Mouse (Mus musculus): Measurements from ENCODE around the gene Tjap1.
A peak's percentile ranks its signal among the peaks of the same experiment; 100 is the strongest.

Tjap1 gene

DNA sequence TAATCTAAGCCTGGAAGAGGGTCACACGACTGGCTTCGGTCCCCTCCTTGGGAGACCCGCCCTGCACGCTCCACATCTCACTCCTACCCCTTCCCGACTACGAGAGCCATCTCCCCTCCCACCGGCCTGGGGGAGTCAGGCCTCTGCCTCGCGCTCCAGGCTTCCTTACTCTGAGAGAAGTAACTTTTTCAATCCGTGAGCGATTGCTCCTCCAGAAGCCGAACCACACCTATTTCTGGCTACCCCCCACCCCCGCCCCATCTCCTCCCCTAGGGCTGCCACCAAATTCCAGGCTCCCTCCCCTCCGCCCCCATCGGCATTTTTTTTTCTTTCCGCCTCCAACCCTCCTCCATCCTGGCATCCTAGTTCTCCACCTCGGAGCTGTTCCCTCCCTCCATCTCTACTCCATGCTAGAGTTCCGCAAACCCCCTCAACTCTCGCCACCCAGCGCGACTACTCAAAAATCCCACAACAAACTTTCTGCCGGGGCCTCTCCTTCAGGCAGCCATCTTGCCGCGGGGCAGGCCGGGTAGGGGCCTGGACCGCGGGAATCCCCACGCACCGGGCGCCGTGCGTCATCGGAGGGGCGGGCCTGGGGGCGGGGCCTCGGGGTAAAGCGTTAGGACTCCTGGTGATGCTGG lies at the start of gene Tjap1:
TSS of gene Tjap1 (minus strand) at position 544 of the 641 bp plus-strand sequence.
- peak; percentile 92 for DNase-seq

DNA sequence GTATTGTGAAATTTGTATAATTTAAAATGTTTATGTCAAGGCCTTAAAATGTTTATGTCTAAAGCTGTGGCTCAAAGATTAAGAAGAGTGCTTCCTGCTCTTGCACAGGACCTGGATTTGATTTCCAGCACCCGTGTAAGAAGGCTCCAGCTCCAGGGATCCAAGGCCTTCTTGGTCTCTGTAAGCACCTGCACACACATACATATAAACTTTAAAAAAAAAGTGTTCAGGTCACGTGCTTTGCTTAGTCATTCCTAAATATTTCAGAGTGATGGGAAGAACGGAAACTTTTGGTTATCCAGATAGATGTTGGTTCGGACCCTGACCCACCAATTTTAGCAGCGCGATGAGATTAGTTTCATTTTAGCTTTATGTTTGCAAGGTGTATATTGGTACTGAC lies 45.9 kb upstream of the Tjap1 start:
- no peak for DNase-seq

DNA sequence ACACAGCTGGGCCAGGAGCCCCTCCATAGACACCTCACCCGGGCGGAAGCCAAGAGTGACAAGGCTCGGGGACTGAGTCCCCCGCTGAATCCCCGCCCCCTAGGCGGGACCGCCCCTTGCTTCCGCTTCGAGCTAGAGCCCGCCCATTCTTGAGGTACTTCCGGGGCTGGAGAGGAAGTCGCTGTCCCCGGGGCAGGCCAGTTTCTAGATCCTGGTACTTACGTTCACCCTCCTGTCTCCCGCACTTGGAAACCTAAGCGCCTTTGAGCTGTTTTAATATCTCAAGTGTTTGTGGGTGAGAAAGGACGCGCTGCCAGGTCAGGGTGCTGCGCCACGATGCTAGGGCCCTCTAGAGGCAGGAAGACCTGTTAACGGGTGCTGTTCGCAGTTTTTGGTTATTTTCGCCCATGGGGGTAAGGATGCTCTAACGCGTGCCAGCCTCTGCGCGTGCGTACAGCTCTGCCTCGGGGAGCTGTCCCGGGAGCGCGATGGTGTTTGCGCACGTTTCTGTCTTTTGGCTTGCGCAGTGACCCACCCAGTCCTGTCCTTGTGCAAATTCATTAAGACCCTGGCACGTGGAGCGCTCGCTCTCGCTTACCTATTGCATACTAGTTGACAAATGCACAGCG lies 45.2 kb upstream of the Tjap1 start, which contains the start of gene Abcc10:
TSS of gene Abcc10 (minus strand) at position 447 of the 629 bp plus-strand sequence.
- DNase-seq: peak; percentile 97

DNA sequence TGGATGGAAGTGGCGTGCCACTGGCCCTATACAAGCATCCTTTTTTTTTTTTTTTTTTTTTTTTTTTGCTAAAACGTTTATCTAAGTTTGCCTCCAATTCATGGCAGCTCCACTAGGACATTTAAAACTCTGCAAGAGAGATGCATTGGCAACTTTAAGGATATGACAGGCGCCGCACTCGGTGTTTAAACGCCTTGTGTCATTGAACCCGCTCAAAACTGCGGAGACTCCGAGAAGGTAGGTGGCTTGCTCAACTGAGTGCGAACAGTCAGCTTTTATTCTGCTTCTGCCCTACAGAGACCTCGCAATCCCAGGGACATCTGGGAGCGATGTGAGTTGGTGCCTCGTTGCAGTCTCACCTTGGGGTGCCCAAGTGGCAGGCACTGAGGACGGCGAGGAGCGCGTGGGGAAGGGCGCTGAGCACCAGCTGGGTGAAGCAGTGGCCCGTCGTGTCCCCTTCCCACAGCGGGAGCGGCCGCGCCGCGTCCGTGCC lies 44.6 kb upstream of the Tjap1 start:
- no peak for DNase-seq

DNA sequence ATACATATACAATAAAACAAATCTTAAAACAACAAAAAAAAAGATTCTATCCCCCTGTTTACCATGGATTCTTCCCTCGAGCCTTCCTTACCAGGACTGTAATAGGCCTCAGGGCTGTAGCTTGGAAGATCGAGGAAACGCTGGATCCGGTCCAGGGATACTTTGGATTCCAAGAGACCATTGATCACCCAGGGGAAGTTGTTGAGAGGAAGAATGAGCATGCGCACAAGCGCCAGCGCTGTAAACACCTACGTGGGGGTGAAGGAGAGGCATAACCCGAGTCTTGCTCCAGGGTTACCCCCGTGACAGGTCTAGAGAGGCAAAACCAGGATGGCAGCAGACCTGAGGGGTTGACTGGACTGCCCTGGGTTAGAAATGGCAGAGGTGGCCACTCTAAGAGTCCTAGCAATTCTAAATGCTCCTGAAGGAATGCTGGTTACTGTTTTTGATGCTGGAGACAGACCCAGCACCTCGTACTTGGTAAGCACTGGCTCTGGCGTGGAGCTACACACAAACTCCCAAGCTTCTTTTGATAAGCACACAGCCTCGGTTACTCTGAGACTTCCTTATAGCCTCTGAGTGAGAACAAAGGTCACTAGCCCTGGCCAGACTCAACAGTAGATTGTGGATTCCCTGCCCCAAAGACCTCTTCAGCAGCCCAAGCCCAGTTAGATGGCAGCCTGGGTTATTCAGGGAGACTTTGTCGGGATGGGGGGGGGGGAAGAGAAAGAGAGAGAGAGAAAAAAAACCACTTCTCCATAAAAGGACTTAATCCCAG lies 39.4 kb upstream of the Tjap1 start:
- DNase-seq: no peak

DNA sequence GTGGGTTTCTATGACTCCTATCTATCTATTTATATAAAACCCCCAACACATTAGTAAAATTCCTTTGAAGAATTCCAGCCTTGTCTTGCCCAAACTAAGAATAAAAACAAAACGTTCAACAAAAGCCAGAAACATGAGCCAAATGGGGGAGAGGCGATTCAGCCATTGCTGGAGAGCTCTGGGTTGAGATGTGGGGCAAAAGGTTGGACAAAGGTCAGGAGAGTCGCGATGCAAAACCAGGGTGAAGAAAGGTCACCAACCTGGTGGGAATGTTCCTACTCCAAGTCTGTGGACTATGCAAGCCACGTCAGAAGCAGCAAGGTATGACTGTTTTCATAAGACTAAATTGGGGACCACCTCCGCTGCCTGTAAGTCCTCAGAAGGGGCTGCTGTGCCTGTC lies 37.7 kb upstream of the Tjap1 start:
- no peak for DNase-seq

DNA sequence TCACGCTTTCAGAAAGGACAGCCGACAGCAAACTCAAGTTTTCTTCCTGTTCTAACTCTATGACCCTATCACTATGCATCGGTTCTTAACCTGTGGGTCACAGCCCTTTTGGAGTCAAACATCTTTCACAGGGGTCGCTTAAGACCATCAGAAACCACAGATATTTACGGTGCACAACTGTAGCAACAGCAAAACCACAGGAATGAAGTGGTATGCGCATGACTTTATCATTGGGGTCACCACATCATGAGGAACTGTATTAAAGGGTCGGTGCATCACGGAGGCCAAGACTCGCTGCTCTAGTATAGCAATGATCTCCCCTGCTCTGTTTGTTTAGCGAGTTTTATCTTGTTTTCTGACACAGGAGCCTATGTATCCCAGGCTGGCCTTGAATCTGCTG lies 33.0 kb upstream of the Tjap1 start:
- no peak for DNase-seq

DNA sequence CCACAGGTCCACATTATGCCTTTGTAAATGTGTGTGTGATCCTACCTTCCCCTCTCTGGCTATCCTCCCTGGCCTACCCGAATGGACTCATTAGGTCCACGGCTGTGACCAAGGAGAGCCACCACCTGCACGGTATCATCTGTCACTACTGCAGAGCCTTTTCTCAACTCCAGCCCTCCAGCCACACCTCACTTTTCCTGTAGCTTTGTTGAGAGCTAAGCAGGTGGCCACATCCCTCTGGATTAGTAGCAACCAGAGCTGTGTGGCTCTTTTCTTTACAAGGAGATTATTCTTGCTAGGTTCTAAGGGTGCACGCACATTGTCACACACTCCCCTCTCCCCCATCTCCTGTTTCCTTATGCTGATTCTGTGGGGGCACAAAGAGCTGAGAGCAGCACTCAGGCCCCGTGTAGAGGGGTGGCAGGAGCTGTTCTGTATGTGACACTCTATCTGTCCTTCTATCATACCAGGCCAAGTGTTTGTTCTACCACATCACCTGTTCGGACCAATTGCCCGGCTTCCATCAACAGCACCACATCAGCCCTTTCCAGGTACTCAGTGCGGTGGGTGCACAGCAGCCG lies 30.4 kb upstream of the Tjap1 start:
- no peak for DNase-seq

DNA sequence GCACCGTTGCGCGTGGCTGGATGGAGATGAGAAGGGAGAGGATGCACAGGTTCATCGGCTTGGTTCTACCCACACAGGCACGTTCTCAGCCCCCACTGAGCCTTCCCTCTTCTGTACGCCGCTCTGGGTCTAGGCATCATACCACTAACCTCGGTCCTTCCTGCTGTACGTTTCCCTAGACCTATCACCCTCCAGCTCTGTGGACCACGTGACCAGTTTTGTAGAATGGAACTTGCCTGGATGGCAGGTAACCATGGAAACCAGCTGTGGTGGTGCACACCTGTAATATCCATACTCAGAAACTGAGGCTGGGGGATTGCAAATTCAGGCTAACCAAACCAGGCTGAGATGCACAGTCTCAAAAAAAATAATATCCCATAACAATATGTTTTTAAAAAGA lies 27.7 kb upstream of the Tjap1 start:
- no peak for DNase-seq

DNA sequence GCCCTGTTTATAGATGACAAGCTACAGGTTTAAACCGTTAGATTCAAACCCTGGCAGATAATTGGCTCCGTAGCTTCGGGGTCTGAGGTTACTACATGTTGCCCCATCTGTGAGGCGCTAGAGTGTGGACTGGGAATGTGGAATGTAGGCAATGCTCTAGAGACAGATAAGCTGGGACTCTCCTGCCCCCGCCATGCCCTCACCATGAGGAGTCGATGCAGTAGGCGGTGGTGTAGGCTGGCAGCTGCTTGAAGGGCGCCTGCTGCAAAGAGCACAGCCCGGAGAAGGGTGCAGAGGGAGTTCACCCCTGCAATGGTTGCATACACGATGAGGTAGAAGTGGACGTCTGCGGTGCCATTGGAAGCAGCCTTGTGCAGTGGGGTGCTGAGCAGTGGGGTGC lies 27.0 kb upstream of the Tjap1 start:
- DNase-seq: no peak

DNA sequence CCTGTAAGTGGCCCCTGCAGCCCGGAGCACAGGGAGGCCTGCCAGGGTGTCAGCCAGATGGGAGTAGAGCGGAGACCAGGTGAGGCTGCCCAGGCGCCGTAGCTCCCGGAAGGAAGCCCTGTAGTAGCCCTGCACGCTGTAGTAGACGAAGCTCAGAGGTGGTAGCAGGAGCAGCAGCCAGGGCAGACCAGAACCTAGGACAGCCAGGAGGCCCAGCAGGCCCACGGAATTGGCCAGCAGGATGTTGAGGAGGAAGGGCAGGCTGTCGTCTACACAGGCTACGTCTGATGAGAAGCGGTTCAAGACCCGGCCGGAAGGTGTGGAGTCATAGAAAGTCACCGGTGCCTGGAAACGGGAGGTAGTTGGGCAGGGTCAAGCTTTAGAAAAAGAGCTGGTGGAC lies 24.1 kb upstream of the Tjap1 start:
- DNase-seq: no peak

DNA sequence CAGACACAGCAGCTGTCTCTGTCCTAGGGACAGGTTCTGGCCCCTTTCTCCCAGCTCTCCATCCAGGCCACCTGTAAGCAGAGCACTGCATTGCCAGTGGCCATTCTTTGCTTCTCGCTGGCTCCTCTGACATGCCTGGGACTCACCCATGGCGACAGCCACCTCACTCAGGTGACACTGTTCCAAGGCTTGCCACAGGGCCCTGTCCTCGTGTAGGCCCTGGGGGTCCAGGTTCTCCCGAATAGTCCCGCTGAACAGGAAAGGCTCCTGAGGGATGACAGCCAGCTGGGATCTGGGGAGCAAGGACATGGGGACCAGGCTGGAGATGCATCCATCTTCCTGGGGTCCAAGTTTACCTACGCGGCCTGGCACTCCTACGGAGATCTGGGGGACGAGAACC lies 21.4 kb upstream of the Tjap1 start:
- DNase-seq: no peak

DNA sequence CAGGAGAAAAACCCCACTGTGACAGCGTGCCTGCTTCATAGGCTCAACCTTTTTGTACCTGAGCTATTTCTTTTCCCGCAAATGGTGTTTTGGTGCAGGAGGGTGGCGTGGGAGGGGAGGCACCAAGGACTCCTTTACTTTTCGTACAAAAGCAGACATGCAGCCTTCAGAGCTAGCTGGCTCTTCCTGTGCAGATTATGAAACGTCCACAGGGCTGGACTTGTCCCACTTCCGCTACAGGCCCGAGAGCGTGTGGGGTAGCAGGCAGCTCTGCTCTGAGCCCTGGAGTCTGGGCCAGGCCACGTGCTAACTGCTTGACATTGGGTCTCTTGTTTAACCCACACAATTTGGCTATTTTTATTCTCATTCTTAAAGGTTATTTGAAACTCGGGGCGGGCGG lies 19.1 kb upstream of the Tjap1 start:
- DNase-seq: no peak

DNA sequence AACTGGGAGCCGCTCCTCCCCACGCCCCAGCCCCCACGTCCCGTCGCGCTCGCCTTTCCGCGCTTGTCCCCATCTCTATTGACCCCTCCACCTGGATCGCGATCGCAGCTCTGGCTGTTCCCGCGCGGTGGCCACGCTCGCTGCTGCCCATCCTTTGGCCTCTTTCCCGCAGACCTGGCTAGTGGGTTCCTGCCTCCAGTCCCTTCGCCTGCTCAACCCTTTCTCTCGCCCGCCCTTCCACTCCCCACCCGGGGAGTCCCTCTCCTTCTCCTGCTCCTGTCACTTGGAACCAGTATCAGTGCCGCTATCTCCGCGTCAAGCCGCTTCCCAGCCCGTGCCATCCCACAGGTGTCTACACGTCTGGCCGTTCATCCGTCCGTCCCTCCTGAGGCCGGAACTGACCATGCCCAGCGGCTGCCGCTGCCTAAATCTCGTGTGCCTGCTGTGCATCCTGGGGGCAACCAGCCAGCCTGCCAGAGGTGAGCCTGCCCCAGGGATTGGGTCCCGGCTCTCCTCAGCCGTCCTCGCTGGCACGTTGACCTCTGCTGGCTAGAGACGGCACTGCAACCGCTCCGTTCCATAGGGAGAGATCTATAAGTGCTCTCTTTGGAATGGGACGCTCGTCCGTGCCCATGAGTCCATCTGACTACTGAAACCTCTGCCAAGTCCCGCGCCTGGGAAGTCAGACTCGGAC lies 15.5 kb upstream of the Tjap1 start:
- peak; percentile 77 for DNase-seq

DNA sequence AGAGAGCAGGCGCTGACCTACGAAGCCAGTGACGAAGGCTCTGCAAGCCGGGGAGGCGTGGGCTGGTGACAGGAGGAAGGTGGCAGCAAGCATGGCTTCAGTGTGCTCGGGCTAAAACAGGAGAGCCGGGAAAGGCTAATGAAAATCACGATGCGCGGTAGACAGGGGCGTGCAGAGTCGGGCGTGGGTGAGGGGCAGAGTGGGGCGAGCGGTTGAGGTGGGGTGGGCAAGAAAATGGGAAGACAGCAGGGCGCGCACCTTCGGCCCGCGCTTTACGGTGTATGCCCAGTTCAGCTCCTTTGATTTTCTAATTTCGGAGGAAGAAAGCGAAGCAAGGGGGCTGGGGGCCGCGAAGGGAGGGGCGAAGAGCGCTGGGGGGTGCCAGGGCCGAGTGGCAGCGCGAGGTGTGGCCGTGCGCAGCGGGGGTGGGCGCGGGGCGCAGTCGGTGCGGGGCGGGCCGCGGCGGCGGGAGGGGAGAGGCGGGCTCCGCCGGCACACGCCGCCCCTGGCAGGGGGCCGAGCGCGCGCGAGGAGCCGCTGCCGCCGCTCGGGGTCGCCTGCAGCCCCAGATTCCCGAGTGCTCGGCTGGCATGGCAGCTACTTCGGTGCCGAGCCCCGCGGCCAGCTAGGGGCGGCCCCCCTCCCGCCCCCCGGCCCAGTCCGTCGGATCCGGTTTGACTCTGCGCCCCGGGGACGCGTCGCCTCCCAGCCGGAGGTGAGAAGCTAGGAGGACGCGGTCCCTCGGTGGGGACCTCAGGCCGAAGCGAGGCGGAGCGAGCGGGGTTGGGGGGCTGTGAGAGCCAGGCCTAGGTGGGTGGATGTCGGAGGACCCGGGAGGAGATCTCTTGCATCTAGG lies 14.8 kb upstream of the Tjap1 start, which contains the start of gene Dlk2:
TSS of gene Dlk2 (plus strand) at position 58 of the 856 bp plus-strand sequence.
- DNase-seq: no peak

DNA sequence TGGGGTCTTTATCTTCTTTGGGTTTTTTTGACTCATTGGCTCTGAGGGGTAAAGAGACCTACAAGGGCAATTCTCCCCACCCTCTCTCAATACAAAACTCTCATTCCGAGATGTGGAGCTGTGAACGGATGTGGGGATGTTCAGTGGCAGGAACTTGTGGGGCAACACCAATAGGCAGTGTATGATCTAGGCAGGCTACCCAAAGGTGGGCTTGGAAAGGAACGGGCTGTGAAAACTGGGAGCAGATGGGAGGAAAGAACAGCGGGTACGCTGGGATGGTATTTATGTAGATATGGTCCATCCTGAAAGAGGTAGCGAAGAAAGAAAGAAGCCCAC lies 14.2 kb upstream of the Tjap1 start:
- no peak for DNase-seq

DNA sequence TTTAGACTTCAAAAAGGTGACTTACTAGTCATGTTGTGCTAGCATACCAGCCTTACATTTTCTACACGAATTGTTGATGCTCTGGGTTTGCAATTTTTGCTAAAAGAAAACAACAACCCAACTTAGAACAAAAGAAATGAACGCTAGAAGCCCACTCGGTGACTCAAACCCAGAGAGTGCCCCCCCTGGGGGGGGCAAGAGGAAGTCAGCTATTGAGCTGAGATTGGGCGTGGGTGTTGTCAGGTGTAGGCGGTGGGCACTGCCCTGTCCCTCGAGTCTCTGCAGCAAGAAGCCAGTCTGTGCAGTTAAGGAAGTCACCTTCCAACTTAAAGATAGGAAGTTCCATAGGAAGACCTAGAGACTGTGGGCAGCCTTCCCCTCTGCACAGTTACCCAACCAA lies 13.8 kb upstream of the Tjap1 start:
- no peak for DNase-seq

DNA sequence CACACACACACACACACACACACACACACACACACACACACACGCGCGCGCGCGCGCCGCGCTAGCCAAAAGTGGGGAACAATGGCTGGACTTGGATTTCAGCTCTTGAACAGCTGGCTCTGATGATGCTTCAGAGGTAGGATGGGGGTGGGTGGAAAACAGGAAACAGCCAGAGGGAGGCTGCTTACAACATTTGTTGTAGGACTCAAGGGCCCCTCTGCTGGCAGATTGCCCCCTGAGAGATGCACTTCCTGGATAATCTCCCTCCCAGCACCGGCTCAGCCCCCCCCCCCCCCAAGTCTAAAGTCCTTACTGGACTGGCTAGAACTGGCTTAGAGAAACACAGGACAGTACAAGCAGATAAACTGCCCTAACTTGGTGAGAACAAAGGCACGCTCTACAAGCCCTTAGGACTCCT lies 4.9 kb upstream of the Tjap1 start:
- peak; percentile 34 for DNase-seq

DNA sequence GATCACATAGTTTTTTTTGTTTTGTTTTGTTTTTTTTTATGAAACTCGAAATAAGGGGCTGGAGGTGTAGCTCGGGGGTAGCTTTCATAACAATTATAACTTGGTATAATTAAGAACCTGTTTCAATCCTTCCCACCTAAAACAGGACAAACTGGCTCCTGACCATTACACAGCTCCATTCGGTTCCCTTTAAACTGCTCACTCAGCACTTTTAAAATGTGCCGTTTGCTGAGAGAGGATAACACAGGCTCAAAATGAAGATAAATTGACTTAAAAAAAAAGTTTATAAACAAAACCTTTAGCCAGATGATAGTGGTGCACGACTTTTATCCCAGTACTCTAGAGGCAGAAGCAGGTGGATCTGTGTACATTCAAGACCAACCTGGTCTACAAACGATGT lies 2.6 kb upstream of the Tjap1 start:
- DNase-seq: no peak

DNA sequence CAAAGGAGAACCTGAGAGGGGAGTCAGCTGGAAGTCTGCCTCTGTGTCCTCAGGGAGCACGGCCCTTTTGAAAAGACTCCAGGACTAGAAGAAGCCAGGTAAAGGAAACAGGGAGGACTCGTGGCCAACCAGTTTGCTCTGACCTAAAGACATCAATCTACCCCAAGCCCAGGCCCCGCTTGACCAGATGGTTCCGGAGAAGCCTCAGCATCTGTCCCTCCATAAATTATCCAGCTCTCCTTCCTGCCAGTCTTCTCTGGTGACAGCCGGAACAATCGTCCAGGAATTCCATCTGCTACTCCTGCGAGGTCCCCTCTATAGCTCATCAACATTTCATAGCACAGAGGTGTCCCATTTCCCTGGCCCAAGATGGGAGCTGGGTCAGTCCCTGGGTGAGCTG lies 1.8 kb upstream of the Tjap1 start:
- DNase-seq: no peak

DNA sequence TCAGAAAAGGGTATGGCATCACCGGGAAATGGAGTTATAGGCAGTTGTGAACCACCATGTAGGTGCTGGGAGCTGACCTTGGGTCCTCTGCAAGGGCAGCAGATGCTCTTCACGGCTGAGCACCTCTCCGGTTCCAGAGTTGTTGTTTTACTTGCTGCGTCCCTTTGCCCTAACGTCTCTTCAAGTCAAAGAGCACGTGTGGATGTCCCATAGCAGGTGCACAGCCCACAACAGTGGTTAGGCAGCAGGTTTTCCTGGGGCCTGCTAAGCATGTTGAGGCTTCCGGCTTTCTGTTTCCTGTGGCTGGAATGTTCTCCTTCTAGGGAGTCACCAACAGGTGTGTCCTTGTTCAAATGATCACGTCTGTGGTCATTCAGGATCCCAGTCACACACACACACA lies 1.1 kb upstream of the Tjap1 start:
- DNase-seq: no peak

DNA sequence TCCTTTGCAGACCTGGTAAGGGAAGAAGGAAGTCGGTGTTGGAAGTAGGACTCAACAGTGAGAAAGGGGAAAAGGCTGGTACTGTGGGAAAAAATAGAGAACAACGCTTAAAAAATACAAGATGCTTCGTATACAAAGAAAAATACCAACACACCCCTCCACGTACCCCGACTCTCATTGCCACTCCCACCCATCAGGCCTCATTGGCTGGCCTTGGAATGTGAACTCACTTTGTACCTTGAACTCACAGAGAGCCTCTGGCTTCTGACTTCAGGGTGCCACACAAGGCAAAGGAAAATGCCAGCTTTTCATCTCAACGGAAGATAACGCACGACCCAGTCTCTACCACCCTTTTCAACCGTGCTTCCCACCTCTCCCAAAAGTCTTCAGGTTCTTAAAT lies 314 bp upstream of the Tjap1 start:
- DNase-seq: no peak
